Mouse (Mus musculus) CH12.LX (cell line): ENCODE results near the gene Ints5.
A peak's percentile ranks its signal among the peaks of the same experiment; 100 is the strongest.

Experiments
- CHD2 ChIP-seq: IDR thresholded peaks from 2 replicates; pipeline ENCODE4 v1.6.1; 2011; ENCODE audit warnings: low read length, improper control_type of control experiment
- CTCF ChIP-seq, 2 experiments: IDR thresholded peaks in 1 of 2; conservative IDR thresholded peaks in 1 of 2; 2 replicates each; pipeline ENCODE4 v1.5.1; 2011 to 2012; ENCODE audit warnings: low read depth in 2 of 2, low read length in 2 of 2, improper control_type of control experiment in 1 of 2, inconsistent platforms in 1 of 2, mild to moderate bottlenecking in 1 of 2, moderate library complexity in 1 of 2
- EP300 ChIP-seq: IDR thresholded peaks from 2 replicates; pipeline ENCODE4 v1.6.1; 2011; ENCODE audit warnings: low read length, improper control_type of control experiment
- KAT2A ChIP-seq: IDR thresholded peaks from 2 replicates; pipeline ENCODE4 v1.6.1; 2012; ENCODE audit warnings: low read length, improper control_type of control experiment, inconsistent platforms; ENCODE audit not compliant: insufficient replicate concordance
- MAX ChIP-seq: IDR thresholded peaks from 2 replicates; pipeline ENCODE4 v1.6.1; 2011; ENCODE audit warnings: low read length, improper control_type of control experiment
- MAZ ChIP-seq: IDR thresholded peaks from 2 replicates; pipeline ENCODE4 v1.6.1; 2012; ENCODE audit warnings: low read depth, mild to moderate bottlenecking, inconsistent platforms, low read length, improper control_type of control experiment, moderate library complexity
- POLR2A ChIP-seq: IDR thresholded peaks from 2 replicates; pipeline ENCODE4 v1.6.1; 2011; ENCODE audit warnings: low read depth, mild to moderate bottlenecking, improper control_type of control experiment, low read length
- RCOR1 ChIP-seq: conservative IDR thresholded peaks from 2 replicates; pipeline ENCODE4 v1.6.1; 2012; ENCODE audit warnings: low read depth, mild to moderate bottlenecking, inconsistent platforms, low read length, improper control_type of control experiment
- SIN3A ChIP-seq: IDR thresholded peaks from 2 replicates; pipeline ENCODE4 v1.6.1; 2012; ENCODE audit warnings: low read length, improper control_type of control experiment, inconsistent platforms
- SMC3 ChIP-seq: IDR thresholded peaks from 2 replicates; pipeline ENCODE4 v1.6.1; 2011; ENCODE audit warnings: low read depth, low read length, improper control_type of control experiment
- UBTF ChIP-seq: IDR thresholded peaks from 2 replicates; pipeline ENCODE4 v1.6.1; 2012; ENCODE audit warnings: low read depth, mild to moderate bottlenecking, inconsistent platforms, low read length, improper control_type of control experiment, moderate library complexity
- ZNF384 ChIP-seq: IDR thresholded peaks from 2 replicates; pipeline ENCODE4 v1.6.1; 2012; ENCODE audit warnings: low read depth, low read length, improper control_type of control experiment, inconsistent platforms

GRCm38 (mm10) chr19:8943047-8943446 lies 50.2 kb downstream of the Ints5 start:
- no peak for TF ChIP-seq CTCF (conservative IDR thresholded peaks at IDR 0.05 in 1 of 2, IDR thresholded peaks at IDR 0.05 in 1 of 2; ENCODE audit: low read depth in 2 of 2, low read length in 2 of 2)
- TF ChIP-seq RCOR1: no peak
- no peak for TF ChIP-seq CHD2
- no peak for TF ChIP-seq MAZ
- TF ChIP-seq EP300: no peak
- no peak for TF ChIP-seq POLR2A
- TF ChIP-seq SMC3: no peak
- no peak for TF ChIP-seq SIN3A
- no peak for TF ChIP-seq MAX
- TF ChIP-seq ZNF384: 0 out of 2 replicates have a peak, but pooled peaks have one; percentile 8
- no peak for TF ChIP-seq KAT2A
- no peak for TF ChIP-seq UBTF
